Mouse (Mus musculus): ENCODE measurements around the gene Gm42688.
A peak's percentile ranks its signal among the peaks of the same experiment; 100 is the strongest.

Gm42688 gene

DNA sequence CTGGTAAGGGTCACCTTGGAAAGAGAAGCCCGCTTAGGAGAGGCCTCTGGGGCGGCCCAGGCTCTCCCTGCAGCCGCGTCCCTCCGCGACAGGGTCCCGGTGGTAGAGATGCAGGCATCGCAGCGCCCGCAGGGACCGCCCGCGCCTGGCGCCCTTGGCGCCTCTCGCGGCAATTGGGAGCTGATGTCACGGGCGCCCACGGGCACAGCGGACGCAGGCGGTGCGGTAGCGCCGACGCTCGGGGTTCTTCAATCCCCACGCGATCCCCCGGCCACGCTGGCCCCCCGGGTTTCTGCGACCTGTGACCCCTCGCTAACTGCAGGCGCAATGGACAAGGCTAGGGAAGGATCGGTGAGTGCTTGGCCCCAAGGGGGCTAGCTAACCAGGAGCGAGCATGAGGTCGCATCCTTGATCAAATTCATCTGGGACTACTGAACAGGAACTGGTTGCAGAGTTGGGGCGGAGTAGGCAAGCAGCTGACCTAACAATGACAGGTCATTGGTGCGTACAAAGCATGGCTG, 40.9 kb downstream of the Gm42688 start:
- no peak for DNase-seq

DNA sequence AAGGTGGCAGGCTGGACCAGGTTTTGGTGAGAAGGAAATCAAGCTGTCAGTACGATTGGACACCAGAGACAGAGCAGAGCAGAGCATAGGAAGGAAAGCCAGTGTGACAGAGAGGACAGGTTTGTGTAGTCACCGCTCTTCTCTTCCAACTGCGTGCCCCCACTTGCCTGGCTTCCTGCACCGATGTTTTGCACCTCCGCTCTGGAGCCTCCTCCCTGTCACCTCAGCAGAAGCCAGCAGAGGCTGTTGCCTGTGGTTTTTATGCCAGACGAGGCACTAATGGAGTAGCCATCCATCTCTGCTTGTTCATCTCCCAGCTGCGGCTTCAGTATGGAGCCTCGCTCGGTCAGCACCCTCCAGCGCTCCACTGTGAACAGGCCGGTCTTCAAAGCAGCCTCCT, 41.5 kb downstream of the Gm42688 start:
- DNase-seq: no peak

DNA sequence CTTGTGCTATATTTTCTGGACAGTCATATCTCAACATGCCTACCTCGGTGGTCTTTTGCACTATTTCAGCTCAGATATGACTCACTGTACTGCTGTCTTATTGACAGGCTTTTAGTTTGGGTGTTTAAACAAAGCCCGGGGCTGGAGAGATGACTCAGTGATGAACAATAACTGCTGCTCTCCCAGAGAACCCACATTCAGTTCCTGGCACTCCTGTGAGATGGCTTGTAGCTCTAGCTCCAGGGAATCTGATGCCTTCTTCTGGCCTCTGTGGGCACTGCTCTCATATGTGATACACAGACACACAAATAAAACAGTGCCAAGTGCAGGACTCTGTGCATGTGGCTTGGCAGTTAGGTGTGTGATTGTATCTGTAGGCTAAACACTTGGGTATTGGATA, 43.8 kb downstream of the Gm42688 start:
- no peak for DNase-seq

DNA sequence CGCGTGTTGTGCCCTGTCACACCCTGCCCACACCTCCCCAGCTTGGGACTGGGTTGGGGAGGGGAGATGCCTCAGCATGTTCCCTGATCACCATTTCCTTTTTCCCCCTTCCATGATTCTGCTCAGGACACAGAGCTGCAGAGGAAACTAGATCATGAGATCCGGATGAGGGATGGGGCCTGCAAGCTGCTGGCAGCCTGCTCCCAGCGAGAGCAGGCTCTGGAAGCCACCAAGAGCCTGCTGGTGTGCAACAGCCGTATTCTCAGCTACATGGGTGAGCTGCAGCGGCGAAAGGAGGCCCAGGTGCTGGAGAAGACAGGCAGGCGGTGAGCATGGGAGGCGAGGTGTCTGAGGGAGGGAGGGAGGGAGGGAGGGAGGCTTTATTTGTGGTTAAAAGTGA, 44.4 kb downstream of the Gm42688 start:
- DNase-seq: no peak

DNA sequence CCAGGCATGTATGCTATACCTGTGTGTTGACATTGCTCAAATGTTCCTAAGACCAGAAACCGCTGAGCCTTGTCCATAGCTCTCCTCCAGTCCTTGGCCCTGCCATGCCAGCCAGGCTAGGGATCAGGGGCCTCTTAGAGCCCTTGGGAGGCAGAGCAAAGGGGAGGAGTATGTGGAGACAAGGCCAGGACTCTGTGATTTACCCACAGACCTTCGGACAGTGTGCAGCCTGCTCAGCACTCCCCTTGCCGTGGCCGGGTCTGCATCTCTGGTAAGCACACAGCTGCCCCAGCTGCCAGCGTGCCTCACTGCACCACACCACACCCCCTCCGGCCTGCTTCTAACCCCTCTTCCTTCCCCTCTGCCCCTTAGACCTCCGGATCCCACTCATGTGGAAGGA, 45.9 kb downstream of the Gm42688 start:
- no peak for DNase-seq

- DNase-seq: no peak
These were observed 50.3 kb downstream of the Gm42688 start for GRCm38 (mm10) chr6:83151721-83152120.

GRCm38 (mm10) chr6:83153038-83153437, 51.6 kb downstream of the Gm42688 start:
- DNase-seq: no peak

DNA sequence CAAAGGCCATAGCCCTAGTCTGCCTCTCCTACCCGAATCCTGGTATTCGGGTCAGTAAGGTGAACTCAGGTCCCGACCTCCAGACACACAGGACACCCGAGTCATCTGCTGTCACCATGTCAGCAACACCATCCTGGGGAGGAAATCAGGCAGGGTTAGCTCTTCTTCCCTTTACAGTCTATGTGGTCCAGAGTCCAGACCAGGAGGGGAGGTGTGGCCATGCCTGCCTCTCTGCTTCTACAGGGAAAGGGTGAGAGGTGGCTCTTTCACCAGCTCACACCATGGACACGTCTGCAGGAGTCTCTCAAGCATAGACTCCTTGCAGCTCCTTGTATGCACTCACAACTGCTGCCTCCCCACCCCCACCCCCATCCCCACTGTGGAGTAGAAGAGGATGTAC, 52.1 kb downstream of the Gm42688 start:
- no peak for DNase-seq

- DNase-seq: peak; percentile 15 to 23
These were observed 54.3 kb downstream of the Gm42688 start for GRCm38 (mm10) chr6:83155552-83156238.

DNA sequence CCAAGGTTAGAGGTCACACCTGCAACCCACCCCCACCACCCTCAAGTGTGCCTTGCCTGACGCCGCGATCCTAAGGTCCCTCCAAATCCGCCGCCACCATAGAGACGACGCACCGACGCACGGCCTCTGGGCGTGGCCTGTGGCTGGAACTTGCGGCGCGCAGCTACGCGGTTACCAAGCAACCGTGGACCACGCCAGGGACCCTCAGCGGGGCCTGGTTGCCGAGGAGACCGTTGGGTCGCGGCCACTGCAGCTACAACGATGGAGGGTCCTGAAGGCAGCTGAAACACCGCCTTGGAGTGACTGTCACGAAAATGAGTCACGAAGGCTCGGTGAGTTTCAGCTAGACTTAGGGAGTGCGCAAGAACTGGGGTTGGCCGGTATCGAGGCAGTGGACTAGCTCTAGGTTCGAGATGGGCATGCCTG, 54.9 kb downstream of the Gm42688 start, which contains the start of the genes Wdr54 and 1700003E16Rik:
Gene Wdr54, minus strand, starts transcription at position 139 of the 426 bp plus-strand sequence.
Gene 1700003E16Rik, plus strand, starts transcription at position 146 of the 426 bp plus-strand sequence.
- peak; percentile 54 to 57 for DNase-seq

- peak; percentile 62 to 70 for DNase-seq
These were observed 58.0 kb downstream of the Gm42688 start for GRCm38 (mm10) chr6:83159456-83159855.

Data from B cell, adult 2 months (primary cell).